Mouse (Mus musculus) brain, adult 2 months (tissue): Measurements from ENCODE around the gene 4930430F08Rik.
"Not testable (repeated sequence)": the region's sequence is repeated elsewhere in the genome, so short reads cannot be mapped to it uniquely, and the experiment has no call there.

ENCODE experiments used
- DNase-seq: peaks from one replicate; pipeline ENCODE4 v3.0.0; 2011; ENCODE audit warnings: low read depth, low spot score

The 4930430F08Rik gene

DNA sequence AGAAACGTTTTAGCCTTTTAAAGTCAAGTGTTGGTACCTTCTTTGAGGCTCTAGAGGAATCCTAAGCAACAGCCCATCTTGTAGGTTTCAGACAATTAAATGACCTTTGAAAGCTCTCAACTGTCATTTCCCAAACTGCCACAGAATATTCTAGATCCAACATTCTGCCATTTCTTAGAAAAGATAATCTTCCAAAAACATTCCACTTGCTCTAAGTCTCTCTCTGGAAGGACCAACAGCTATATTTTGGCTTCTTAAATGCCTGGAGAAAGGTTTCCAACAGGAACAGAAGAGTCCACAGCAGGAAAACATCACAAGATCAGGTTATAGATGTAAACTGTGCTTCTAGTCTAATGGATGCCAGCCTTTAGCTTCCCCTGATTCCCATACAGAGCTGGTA, at the start of gene 4930430F08Rik, which contains the start of gene 1700017N19Rik:
4930430F08Rik (minus strand) TSS at position 101 of the 400 bp plus-strand sequence.
1700017N19Rik (plus strand) TSS at position 162 of the 400 bp plus-strand sequence.
- DNase-seq, result no peak

DNA sequence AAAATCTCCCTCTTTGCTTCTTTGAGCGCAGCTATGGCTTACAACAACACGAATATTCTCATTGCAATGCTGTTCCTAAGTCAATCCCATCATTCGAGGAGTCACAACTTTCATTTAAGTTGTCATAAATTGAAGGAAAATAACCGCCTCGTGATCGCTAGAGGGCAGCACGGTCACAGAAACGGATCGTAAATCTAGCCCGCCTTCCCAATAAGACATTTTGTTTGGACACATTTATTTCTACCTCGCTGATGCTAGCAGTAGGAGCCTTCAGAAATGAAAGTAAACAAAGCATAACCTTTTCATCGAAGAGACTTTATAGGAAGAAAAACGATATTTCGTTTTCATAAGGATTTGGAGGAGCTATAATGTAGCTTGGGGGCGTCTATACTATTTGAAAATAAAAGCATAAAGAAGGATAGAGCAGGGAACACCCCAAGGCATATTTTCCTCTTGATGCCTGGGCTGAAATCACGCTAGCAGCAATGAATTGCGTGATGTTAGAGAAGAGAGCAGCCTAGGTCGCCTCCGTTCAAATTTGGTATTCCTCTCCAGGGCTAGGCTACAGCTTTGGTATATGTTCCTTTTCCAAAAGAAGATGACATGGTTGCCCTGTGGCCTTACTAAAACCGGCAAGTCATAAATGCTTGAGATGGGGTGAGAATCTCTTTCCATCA, 39.7 kb upstream of the 4930430F08Rik start:
- peak; percentile 89 for DNase-seq

DNA sequence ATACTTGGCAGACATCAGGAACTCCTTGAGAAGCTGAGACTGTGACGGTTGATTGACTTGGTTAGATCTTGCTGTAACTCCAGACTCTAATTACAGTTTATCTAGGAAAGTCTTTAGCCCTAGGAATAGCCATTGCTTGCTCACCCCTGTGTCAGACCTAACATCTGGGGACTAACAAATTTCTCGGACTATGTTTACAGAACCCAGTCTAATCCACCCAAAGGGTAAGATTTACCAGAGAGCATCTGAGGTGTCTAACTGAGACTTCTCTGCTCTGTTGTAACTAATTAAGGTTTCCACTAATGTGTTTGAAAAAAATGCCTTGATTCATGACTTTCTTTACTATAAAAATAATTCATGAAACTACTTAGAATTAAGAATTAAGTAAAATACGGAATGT, 32.3 kb upstream of the 4930430F08Rik start:
- no peak for DNase-seq

DNA sequence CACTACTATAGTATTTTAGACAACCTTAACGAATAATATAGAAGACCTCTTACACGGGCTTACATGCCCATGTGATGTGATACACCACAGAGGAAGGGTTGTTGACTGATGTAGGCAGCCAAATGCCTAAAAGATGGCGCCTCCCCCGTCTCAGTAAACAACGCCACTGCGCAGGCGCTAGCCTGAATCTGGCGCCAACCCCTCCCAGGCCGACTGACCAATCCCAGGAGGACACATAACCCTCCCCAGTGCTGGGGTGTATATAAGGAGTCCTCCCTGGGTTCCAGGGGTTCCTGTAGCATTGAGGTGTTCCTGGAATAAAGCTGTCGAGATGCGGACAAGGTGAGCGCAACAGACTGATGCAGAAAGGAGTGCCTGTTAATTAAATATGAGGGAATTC, 29.8 kb upstream of the 4930430F08Rik start:
- DNase-seq, result no peak

DNA sequence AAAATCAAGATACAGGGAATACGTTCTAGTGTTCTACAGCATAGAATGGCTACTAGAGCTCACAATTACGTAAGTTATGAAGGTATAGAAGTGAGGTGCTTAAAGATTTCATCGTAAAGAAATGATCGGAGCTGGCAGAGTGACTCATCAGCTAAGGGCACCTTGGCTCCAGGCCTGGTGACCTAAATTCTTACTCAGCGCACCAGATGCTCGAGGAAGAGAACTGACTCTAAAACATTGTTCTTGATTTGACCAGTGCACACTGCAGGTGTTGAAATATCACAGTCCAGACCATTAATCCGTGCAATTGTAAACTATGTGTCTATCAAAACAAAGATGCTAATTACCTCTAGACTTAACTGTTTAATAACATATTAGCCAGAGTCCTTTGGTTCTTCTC, 29.3 kb upstream of the 4930430F08Rik start:
- DNase-seq, result peak; percentile 71

DNA sequence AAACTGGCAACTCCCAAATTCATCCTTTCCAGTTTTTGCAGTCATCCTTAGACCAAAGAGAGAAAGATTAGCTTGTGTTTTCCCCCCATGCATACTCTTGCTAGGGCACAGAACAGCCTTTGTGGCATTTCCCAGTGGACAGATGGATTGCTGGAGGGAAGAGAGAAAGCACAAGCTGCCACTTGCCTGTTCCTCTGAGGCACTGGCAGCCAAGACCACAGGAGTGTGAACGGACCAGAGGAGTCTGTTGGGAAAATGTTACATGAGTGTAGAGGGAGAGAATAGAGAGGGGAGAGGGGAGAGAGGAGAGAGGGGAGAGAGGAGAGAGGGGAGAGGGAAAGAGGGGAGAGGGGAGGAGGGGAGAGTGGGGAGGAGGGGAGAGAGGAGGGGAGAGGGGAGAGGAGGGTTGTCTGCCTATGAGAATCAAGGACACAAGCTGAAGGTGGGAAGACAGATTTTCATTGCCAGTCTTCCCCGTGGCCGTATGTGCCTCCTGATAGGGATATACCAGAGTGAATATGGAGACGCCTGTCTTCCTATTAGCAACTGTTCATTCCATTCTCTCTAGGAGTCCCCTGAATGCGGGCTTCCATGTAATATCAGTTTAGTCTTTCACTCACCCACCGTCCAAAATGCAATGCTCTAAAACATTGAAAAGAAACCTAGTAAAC, 27.1 kb upstream of the 4930430F08Rik start:
- DNase-seq, result peak; percentile 92

DNA sequence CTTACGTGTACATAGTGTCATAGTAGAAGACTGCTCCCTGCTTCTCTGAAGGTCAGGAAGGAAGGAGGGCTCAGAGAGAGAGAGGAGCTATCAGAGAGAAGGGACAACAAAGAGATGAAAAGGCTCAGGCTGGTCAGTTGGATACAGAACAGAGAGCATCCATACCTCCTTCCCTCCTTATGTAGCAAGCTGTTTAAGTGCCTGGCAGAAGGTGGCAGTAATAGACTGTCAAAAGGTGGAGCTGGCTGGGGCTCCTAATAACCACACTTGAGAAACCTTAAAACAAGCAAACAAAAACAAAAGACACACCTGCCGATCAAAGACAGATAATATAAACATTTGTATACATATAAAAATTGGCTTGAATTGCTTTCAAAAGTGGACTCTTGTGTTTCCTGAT, 14.0 kb upstream of the 4930430F08Rik start:
- DNase-seq, result peak; percentile 68

DNA sequence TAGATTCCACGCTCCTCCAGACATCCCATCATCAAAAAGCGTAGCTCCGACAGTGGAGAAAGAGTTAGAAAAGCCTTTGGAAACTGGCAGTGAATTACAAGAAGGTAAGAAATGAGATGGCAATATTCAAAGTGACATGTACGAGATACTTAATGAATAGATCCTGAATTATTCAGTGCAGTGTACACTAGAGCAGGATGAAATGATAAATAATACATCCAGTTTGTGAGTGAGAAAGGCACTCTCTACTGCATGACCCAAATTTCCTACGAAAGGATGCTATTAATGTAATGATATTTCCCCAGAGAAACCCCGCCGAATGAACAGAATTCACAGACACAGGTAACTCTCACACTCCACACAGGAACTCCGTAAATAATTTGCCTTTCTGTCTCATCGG, 13.3 kb upstream of the 4930430F08Rik start:
- DNase-seq, result no peak

DNA sequence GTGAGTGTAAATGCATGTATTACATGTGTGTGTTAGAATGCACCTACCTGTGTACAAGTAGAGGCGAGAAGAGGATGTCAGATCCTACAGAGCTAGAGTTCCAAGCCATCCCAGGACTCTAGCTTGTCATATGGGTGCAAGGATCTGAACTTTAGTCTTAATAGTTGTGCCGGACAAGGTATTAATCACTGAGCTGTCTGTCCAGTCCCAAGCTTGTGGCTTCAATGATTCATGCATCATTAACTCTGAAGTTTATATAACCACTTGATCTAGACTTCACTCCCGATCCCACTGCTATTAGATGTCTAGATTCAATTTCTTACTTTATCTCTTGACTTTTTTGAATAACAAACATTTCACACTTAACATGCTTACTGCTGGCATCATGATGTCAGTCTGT, 8.1 kb upstream of the 4930430F08Rik start:
- DNase-seq, result no peak

DNA sequence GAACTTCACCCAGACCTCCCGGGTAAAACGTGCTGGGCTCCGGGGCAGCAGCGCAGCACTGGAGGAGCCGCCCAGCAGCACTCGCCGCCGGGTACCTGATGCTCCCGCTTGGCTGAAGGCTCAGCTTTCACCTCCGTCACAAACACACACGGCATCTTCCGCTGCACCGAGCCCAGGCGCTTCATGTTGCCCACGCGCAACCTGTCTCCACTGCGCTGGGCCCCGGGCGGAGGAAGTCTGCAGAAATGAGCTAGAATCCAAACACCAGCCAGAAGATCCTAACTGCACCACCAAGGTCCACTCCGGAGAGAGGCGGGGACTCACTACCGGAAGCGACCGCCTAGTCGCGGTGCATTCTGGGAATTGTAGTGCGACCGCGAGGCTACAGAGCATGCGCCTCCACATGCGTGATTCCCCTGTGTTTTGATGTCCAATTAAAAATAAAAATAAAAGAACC, 1.3 kb downstream of the 4930430F08Rik start:
- peak; percentile 97 for DNase-seq

DNA sequence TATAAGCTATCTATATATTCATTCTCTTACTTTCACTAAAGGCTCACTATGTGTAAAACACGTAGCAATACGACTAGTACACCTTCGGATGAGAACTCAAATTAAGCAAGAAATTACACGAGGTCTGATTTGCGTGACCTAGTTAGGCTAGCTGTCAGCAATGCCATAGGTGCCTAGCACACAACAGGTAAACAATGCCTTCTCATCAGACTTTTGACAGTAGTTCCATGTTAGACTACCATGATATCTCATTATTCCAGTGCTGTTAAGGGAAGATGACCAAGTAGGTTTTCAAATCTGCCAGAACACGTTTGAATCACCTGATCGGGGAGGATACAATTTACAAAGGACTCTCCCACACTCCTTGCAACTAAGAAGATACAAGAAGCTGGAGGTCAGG, 1.7 kb downstream of the 4930430F08Rik start:
- no peak for DNase-seq

DNA sequence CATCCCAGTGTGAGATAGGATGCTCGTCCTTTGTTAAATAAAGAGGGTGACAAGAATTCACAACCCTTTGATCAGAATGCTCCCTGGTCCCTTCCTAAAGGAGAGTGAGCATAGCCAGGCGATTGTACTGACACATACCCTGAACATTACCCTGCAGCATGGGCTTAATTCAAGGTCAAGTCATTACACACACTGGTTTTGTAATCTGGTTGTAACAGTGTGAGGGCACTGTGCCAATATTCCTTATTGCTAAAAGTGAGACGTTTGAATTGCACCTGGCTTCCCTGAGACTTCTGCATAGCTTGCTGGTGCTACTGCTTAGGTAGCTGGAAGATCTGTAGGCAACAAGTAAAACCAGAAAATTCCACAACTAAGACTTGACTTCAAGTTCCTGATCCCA, 6.0 kb downstream of the 4930430F08Rik start:
- DNase-seq, result no peak

DNA sequence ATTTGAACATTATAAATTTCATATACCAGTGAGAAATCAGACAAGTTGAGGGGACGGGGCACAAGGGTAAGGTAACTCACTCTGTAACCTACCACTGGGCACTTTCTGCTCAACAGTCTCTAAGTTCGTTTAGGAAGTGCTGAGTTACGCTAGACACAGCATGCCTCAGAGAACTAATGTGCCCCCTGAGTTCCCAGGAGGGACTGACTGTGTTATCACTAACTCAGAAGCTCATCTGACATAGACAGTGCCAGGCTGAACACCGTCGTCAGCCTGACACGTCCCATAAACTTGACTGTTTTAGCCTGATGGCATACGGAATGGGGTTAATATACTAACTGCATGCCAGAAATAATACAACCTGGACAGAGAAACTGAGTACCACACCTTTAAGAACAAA, 14.9 kb downstream of the 4930430F08Rik start:
- DNase-seq, result no peak

DNA sequence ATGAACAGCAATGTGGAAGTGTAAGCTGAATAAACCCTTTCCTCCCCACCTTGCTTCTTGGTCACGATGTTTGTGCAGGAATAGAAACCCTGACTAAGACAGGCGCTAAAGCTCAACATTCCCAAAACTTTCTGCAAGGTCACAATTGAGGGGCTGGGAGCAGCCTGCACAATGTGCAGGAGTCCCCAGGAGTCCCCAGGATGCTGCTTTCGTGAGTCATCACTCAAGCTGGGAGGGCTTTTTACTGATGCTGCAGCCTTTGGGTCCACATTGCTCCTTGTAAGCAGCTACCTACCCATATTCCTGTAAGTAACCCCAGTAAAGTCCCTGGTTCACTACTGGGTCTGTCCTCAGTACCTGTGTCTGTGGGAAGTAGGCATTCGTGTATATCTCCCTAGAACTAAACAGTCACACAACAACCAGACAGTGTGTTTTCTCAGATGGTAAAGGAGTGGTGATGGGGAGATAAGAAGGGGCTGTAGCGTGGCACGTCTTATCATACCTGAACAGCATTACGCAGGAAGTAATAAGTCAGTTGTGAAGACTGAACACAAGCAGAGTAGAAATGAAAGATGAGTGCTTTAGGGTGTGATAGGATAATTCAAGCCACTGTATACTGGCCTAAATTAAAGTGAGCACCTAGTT, 15.6 kb downstream of the 4930430F08Rik start:
- DNase-seq, result no peak

DNA sequence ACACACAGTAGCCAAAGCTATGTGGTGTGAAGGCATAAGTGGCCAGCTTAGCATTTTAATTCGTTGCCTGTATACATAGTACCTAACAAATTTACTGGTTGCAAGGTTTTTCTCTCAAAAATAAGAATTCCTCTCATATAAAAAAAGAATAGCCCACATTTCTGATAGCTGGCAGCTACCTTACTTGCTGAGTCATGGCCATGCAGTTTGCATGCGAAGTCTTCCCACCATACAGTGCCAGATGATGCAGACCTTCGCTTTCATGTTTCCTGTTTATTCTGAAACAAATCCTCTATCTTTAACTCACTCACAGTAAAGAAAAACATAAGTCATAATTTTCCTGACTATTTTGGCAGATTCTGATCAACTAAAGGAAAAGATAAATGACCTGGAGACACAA, 18.5 kb downstream of the 4930430F08Rik start:
- peak; percentile 49 for DNase-seq

DNA sequence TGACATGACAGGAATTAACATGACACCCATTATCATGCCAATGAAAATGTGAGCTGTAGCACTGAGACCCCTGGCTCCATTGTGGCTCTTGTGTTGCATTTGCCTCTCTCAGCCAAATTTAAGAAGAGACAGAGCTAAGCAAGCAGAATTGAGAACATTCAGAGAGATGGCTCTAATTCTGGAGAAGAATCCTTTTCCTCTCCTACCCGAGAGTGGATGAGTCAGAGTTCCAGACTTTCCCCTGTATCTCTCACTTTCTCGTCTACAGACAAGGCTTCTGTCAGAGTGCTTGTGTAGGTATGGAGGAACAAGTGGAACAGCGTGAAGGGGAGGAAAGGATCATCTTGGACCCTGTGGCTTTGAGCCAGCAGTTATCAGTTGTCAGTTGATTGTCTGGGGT, 26.1 kb downstream of the 4930430F08Rik start:
- DNase-seq, result peak; percentile 55

DNA sequence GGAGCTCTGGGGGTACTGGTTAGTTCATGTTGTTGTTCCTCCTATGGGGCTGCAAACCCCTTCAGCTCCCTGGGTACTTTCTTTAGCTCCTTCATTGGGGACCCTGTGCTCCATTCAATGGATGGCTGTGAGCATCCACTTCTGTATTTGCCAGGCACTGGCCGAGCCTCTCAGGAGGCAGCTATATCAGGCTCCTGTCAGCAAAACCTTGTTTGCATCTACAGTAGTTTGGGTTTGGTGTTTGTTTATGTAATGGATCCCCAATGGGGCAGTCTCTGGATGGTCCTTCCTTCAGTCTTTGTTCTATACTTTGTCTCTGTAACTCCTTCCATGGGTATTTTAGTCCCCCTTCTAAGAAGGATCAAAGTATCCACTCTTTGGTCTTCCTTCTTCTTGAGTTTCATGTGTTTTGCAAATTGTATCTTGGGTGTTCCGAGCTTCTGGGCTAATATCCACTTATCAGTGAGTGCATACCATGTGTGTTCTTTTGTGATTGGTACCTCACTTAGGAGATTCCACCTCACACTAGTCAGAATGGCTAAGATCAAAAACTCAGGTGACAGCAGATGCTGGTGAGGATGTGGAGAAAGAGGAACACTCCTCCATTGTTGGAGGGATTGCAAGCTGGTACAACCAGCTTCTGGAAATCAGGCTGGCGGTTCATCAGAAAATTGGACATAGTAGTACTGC, 29.9 kb downstream of the 4930430F08Rik start:
- DNase-seq, result not testable (repeated sequence)

DNA sequence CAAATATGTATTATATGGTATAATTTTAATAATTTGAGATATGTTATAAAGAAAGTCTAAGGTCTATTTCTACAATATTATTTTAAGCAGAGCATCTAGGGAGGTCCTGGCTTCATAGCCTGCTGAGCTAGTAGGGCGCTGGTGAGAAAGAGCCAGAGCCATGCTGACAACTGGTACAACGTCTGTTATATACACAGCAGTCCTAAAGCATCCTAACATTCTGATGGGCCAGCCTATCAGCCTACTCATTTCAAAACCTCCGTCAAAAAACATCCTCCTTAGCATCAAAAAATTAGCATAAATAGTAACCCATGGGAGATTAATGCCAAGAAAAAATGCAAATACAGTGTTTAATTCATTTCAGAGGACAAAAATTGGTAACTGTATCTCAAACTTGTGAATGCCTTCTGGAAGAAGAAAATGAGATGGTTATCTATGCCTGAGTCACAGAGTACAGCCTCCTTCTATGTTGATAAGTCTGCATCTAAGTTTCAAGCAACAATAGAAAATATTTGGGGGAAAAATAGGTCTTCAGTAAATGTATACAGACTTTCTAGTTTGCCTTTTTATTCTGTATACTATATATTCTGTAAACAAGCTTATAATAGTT, 33.6 kb downstream of the 4930430F08Rik start:
- peak; percentile 17 for DNase-seq

DNA sequence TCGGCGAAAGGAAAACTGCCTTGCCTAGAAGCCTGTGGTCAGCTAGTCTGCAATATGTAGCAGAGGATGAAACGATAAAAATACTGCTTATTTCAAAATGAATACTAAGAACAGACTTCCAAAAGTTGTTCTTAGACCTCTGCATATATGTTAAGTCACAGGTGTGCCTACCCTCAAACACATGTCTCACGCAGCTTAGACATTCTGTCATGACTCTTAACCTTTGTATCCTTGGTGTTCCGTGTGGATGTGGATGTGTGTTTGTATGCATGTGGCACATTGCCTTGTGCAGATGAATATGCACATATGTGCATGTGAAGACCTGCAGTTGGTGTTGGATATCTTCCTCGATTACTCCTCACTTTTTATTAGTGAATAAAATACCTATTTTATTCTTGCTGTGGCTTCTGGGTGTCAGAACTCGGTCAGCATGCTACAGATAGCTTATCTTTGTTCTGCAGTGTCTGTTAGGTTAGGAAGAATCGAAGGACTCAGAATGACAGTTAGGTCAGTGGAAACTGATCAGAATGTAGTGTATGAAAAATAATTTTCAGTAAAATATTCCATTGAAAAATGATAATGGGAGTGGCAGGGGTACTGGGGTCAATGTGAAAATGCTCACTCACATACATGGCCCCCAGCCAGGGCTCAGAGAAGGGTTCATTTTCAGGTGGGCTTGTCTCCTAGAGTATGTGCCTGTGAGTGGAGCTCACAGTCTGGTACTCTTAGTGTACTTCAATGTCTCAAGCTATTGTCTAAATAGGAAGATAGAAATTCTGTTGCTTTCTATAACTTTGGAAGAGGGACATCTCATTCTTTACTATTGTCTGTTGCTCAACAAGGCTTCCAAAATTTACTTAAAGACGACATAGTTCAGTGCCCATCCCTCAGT, 65.5 kb downstream of the 4930430F08Rik start:
- no peak for DNase-seq

DNA sequence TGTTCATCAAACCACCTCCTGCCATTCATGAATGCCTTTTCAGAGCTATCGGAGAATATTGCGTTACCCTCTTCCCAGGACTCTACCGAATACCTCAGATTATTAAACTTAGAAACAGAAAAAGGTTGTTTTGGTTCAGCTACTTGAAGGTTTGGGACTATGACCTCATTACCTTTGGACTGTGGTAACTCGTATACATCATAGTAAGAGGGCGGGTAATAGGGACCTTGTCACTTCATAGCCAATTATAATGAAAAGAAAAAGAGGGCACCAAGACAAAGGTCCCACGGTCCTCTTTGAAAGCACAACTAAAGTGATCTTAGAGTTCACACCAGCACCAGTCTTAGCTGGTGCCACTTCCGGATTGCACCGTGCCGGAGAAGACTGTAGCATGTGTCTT, 67.9 kb downstream of the 4930430F08Rik start:
- no peak for DNase-seq
